Mouse (Mus musculus) embryonic facial prominence, embryonic 14.5 days (tissue): ENCODE data around the gene Dcst1. TPM values are rescaled to one million over a fixed set of nuclear protein-coding genes. Genes with fewer than 3 reads are reported as not detected.
A peak's percentile ranks its signal among the peaks of the same experiment; 100 is the strongest.

Source experiments
- ATAC-seq: fragments of 200-750 bp; cut with Nextera tagmentation; 2 replicates; pipeline ENCODE4 v1.8.0; 2017; ENCODE audit warnings: low read depth, moderate number of reproducible peaks, moderate TSS enrichment
- DNase-seq: peaks from one replicate; pipeline ENCODE4 v3.0.0-alpha.2; 2015; ENCODE audit warnings: low spot score
- H3K27ac ChIP-seq: fragments of 300-500 bp; sonication (generic); replicated peaks from 2 replicates; pipeline ENCODE4 v1.5.1; 2014; ENCODE audit warnings: low read depth, mild to moderate bottlenecking, low read length, moderate library complexity
- H3K27me3 ChIP-seq: fragments of 300-500 bp; sonication (generic); replicated peaks from 2 replicates; pipeline ENCODE4 v1.6.1; 2014; ENCODE audit warnings: low read length; ENCODE audit not compliant: control insufficient read depth, insufficient read depth
- H3K36me3 ChIP-seq: fragments of 300-500 bp; sonication (generic); 2 replicates; pipeline ENCODE4 v1.6.1; 2014; ENCODE audit warnings: low read length, mixed read lengths; ENCODE audit not compliant: control insufficient read depth, insufficient read depth
- H3K4me1 ChIP-seq: fragments of 300-500 bp; sonication (generic); 2 replicates; pipeline ENCODE4 v1.6.1; 2014; ENCODE audit warnings: antibody characterized with exemption, low read length; ENCODE audit not compliant: control insufficient read depth, insufficient read depth
- H3K4me2 ChIP-seq: fragments of 300-500 bp; sonication (generic); 2 replicates; pipeline ENCODE4 v1.6.1; 2014; ENCODE audit warnings: low read depth, mild to moderate bottlenecking, low read length, moderate library complexity, mixed read lengths
- H3K4me3 ChIP-seq: fragments of 300-500 bp; sonication (generic); 2 replicates; pipeline ENCODE4 v1.5.1; 2014; ENCODE audit warnings: low read depth, mild to moderate bottlenecking, low read length
- H3K9ac ChIP-seq: fragments of 300-500 bp; sonication (generic); 2 replicates; pipeline ENCODE4 v1.6.1; 2014; ENCODE audit warnings: low read depth, mild to moderate bottlenecking, low read length, moderate library complexity, mixed read lengths
- H3K9me3 ChIP-seq: fragments of 300-500 bp; sonication (generic); 2 replicates; pipeline ENCODE4 v1.6.1; 2016; ENCODE audit warnings: low read length; ENCODE audit not compliant: control insufficient read depth
- WGBS: fragments of 180-500 bp; shearing (Covaris S2); extraction: QIAGEN DNeasy Blood & Tissue Kit; methylation state at CpG from one replicate; pipeline ENCODE4 v1.1.7; 2014; 5-methylcytosine and 5-hydroxymethylcytosine counted together
- polyA plus RNA-seq: library from polyadenylated mRNA; unstranded; fragments of >200 nt; fragmentation: Nextera tagmentation; extraction: Ambion mirVana; gene quantifications from 2 replicates; pipeline ENCODE4 v1.2.1, GENCODE M21; 2014

Gene Dcst1
- 0.26 and 0.33 TPM in 2 replicates for polyA plus RNA-seq

DNA sequence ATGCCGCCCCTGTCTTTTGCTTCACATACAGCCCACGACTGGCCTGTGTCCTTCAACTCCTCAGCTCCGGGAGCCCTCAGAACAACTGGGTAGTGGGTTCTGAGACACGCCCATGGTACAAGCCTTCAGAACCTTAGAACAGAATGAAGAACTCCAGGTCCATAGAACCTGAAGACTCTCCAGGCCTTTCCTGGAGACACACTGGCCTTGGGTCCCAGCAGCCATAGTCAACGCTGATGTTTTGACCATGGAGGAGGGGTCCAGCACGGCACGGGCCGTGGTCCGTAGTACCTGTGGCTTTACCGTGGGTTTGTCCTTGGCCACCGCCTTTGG, at the start of gene Dcst1:
Dcst1 (minus strand) TSS at position 101 of the 333 bp plus-strand sequence.
- DNase-seq: no peak
- no peak within 1 kb of the TSS for H3K27ac ChIP-seq
- no peak within 1 kb of the TSS for H3K4me3 ChIP-seq
- H3K36me3 ChIP-seq: no peaks in the 10 kb centered on the region
- no peak for ATAC-seq
- H3K27me3 ChIP-seq: no peaks in the 10 kb centered on the region
- H3K9me3 ChIP-seq: no peaks in the 10 kb centered on the region
- no peak within 1 kb of the TSS for H3K4me2 ChIP-seq
- WGBS: 88% methylated on average over 11 of the region's 11 CpGs
- no peak within 1 kb of the TSS for H3K9ac ChIP-seq
- H3K4me1 ChIP-seq: no peaks in the 10 kb centered on the region

DNA sequence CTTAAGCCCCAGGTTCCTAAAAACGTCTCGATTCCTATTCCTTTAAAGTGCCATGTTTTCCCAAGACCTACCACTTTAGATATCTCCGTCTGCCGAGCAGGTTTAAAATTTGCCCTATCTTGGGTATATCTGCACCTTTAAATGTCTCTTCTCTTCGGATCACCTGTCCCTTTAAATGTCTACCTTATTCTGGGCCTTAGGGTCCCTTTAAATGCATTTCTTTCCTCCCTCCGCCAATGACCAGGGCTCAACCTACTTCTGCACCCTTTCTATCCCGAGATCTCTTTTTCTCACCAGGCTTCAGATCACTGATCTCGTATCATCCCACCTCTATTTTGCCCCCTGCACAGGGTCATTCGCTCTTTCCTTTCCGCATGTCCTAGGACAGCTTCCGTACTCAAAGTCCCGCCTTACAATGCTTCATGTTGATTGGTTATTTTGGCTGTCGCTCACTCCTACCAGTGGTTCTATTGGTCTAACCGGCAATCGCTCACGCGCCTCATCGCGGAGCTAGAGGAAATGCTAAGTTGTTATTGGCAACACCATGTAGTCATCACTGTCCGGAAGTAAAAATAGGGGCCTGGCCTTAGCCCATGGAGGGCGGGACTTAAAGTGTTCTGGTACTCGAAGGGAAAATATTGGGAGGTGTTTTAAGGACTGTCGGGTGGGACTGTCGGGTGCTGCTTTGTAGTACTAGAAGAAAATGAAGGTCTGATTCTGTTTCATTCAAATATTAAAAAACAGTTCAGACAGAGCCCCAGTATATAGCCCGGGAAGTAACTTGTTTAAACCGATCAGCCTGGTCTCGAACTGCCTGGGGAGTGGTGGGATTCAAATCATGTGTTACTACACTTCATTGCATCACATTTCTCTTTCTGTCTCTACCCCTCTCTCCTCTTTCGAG, 46.7 kb upstream of the Dcst1 start, which contains the start of gene Flad1:
Flad1 (minus strand) TSS at position 381 of the 904 bp plus-strand sequence.
- H3K4me1 ChIP-seq: peaks cover 8% of the 10 kb centered on the region
- peak within 1 kb of the TSS; percentile 60 for H3K9ac ChIP-seq
- peak within 1 kb of the TSS; percentile 30; the same call in 1 of the 2 replicates for H3K27ac ChIP-seq
- no peaks in the 10 kb centered on the region for H3K27me3 ChIP-seq
- no peaks in the 10 kb centered on the region for H3K9me3 ChIP-seq
- peak within 1 kb of the TSS; percentile 59 for H3K4me3 ChIP-seq
- H3K4me2 ChIP-seq: peak within 1 kb of the TSS; percentile 59
- peaks cover 39% of the 10 kb centered on the region for H3K36me3 ChIP-seq
- WGBS: 6% methylated on average over 28 of the region's 28 CpGs
- peak; percentile 99 for DNase-seq
- ATAC-seq: peak; percentile 99

DNA sequence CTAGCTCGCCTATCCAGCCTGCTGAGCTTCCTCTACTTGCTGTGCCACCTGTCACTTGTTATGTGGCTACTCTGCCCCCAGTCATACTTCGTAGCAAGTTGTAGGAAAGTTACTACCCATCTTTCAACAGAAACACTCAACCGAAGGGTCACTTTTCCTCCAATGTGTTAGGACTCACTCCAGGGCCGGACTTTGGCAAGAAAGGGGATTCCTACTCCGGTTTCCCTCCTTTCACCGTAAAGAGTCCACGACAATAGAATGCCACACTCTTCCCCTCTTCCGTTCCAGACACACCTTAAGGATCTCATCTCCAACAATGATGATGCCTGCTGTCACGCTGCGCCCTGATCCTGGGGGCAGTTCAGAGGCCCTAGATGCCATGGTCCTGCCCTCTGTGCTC, 45.8 kb upstream of the Dcst1 start:
- peak overlapping the region; percentile 59 for H3K4me2 ChIP-seq
- H3K27ac ChIP-seq: no peak overlapping the region
- H3K4me3 ChIP-seq: peak overlapping the region; percentile 59
- 75% methylated on average over 10 of the region's 10 CpGs for WGBS
- no peak for ATAC-seq
- H3K4me1 ChIP-seq: peaks cover 4% of the 10 kb centered on the region; the same call in 1 of the 2 replicates
- H3K36me3 ChIP-seq: peaks cover 34% of the 10 kb centered on the region
- H3K9me3 ChIP-seq: no peaks in the 10 kb centered on the region
- peak overlapping the region; percentile 60 for H3K9ac ChIP-seq
- DNase-seq: no peak
- H3K27me3 ChIP-seq: no peaks in the 10 kb centered on the region

DNA sequence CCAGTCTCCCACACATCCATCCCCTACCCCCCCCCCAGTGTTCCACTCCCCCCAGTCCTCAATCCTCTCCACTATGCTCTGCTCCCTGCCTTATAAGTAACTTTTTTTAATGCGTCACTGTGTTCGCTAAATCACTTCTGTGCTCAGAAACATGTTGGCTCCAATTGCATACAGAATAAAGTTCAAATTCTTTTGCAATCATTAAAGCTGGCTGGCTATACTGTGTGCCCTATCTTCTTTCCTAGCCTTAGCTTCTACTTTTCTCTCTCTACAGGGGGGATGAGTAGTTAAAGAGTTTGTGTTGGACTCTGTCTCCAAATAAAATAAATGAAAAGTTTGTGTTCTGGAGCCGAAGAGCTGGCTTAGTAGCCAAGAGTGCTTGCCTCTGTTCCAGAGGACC, 44.6 kb upstream of the Dcst1 start:
- no peaks in the 10 kb centered on the region for H3K27me3 ChIP-seq
- H3K27ac ChIP-seq: no peak overlapping the region
- DNase-seq: no peak
- no peak overlapping the region for H3K4me3 ChIP-seq
- ATAC-seq: no peak
- H3K4me1 ChIP-seq: peaks cover 4% of the 10 kb centered on the region; the same call in 1 of the 2 replicates
- H3K36me3 ChIP-seq: peaks cover 28% of the 10 kb centered on the region
- no peak overlapping the region for H3K4me2 ChIP-seq
- no peaks in the 10 kb centered on the region for H3K9me3 ChIP-seq
- H3K9ac ChIP-seq: no peak overlapping the region
- WGBS: 95% methylated on average over 3 of the region's 3 CpGs

DNA sequence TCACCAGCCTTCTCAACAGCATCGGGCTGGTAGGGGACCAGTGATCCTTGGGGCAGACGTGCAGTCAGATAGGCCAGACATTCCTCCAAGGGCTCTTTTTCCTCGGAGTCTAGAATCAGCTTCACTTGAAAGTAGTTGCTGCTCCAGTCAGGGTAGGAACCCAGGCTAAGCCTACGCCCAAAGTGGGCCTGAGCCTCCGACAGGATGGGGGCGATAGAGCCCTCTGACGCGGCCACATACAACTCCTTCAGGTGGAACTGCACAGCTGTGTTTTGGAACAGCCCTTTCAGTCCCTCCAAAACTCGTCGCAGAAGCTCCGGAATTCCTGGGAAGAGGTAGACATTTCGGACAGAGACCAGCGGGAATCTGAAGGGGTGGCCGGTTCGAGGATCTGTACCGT, 43.4 kb upstream of the Dcst1 start:
- no peak overlapping the region for H3K9ac ChIP-seq
- H3K9me3 ChIP-seq: no peaks in the 10 kb centered on the region
- H3K27me3 ChIP-seq: no peaks in the 10 kb centered on the region
- no peak overlapping the region for H3K4me2 ChIP-seq
- H3K4me3 ChIP-seq: no peak overlapping the region
- 69% methylated on average over 16 of the region's 16 CpGs for WGBS
- DNase-seq (no peak), ATAC-seq (no peak)
- H3K27ac ChIP-seq: no peak overlapping the region
- peaks cover 26% of the 10 kb centered on the region; the same call in 1 of the 2 replicates for H3K36me3 ChIP-seq
- peaks cover 4% of the 10 kb centered on the region; the same call in 1 of the 2 replicates for H3K4me1 ChIP-seq

DNA sequence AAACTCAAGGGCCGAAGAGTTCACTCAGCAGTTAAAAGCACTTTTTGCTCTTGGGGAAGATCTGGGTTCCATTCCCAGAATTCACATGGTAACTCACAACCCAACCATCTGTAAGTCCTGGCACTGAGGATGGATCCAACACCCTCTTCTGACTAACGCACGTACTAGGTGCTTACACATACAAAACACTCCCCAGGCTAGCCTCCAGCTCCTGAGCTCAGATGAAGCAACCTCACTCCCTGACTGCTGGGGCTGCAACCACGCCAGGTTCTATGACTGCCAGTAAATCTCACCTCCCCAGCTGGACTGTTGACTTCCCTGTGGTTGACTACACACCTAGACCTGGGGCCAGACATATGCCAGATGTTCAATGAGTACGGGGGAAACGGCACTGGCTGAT, 41.8 kb upstream of the Dcst1 start:
- ATAC-seq: no peak

DNA sequence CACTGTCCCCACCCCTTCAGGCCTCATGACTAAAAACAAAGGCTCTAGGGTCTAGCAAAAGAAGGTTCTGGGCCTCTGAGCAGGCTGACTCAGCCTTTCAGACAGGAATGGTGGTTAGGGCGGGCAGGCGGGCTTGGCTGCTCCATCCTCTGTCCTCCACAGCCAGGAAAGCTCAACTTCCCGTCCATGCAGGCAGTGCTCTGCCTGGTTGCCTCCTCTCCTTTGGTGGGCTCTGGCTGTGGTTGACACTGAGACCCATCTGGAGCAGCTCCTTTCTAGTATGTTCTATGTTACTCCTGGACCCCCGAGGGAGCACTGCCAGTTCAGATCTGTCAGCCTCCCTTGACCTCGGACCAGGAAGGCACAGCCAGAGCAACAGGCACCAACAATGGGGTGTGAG, 37.6 kb upstream of the Dcst1 start, which contains the start of gene Lenep:
Lenep (minus strand) TSS at position 101 of the 400 bp plus-strand sequence.
- DNase-seq (no peak), ATAC-seq (no peak)
- Histone ChIP-seq H3K27ac (no peak within 1 kb of the TSS), H3K27me3 (no peaks in the 10 kb centered on the region), H3K4me1 (no peaks in the 10 kb centered on the region), H3K4me2 (no peak within 1 kb of the TSS), H3K4me3 (no peak within 1 kb of the TSS), H3K9ac (no peak within 1 kb of the TSS), H3K36me3 (peaks cover 42% of the 10 kb centered on the region), H3K9me3 (no peaks in the 10 kb centered on the region)
- 80% methylated on average over 5 of the region's 5 CpGs for WGBS

More for the DNA sequence above, 41.8 kb upstream of the Dcst1 start:
- Histone ChIP-seq H3K36me3 (peaks cover 40% of the 10 kb centered on the region), H3K27ac (no peak overlapping the region), H3K4me3 (no peak overlapping the region), H3K4me2 (no peak overlapping the region), H3K4me1 (peaks cover 4% of the 10 kb centered on the region; the same call in 1 of the 2 replicates), H3K9ac (no peak overlapping the region), H3K27me3 (no peaks in the 10 kb centered on the region), H3K9me3 (no peaks in the 10 kb centered on the region)
- no peak for DNase-seq
- WGBS: 88% methylated on average over 6 of the region's 6 CpGs

DNA sequence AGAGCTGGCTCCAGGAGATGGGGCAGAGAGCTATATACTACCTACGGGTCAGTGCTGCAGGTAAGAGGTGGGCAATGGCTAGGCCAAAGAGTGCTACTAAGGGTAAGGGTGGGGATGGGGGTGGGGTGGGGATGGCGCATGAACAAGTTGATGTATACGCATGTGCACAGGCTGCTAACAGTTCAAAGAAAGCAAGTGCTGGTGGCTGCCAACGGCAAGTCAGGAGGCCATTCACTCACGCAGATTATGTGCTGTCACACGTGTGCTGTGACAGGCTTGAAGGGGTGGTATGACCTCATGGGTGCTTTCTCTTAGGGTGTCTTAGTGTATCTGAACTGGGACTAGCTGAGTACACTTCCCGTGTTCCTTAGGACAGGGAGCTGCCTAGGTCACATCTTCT, 36.3 kb upstream of the Dcst1 start:
- Histone ChIP-seq H3K4me2 (no peak overlapping the region), H3K4me3 (no peak overlapping the region), H3K27me3 (no peaks in the 10 kb centered on the region), H3K36me3 (peaks cover 31% of the 10 kb centered on the region), H3K27ac (no peak overlapping the region), H3K9me3 (no peaks in the 10 kb centered on the region), H3K9ac (no peak overlapping the region), H3K4me1 (no peaks in the 10 kb centered on the region)
- WGBS: 92% methylated on average over 7 of the region's 7 CpGs
- DNase-seq (no peak), ATAC-seq (no peak)
